Mouse (Mus musculus) lung, adult 2 months (tissue): Measurements from ENCODE around the gene Rabep1.

Experiments used
- CTCF ChIP-seq: fragments of 200-500 bp; IDR thresholded peaks from 2 replicates; pipeline ENCODE4 v1.5.1; 2011; ENCODE audit warnings: mild to moderate bottlenecking, low read length, control low read depth; ENCODE audit not compliant: insufficient read depth
- POLR2A ChIP-seq: fragments of 200-500 bp; IDR thresholded peaks from 2 replicates; pipeline ENCODE4 v1.6.1; 2011; ENCODE audit warnings: low read depth, mild to moderate bottlenecking, control low read depth, low read length, borderline replicate concordance; ENCODE audit errors: extremely low read depth

GRCm38 (mm10) chr11:70977293-70977692 is 132.7 kb downstream of the Rabep1 start:
- no peak for TF ChIP-seq CTCF
- TF ChIP-seq POLR2A: no peak
